Mouse (Mus musculus) stomach, adult 2 months (tissue): Measurements from ENCODE around the gene Dok3. TPM values are rescaled to one million over a fixed set of nuclear protein-coding genes. Genes with fewer than 3 reads are reported as not detected.

Experiments used
- polyA plus RNA-seq: library from polyadenylated mRNA; depleted of rRNA; stranded (reverse); fragments of >200 nt; gene quantifications from 2 replicates; pipeline ENCODE4 v1.2.3, GENCODE M21; 2012; rRNA removed

Gene Dok3
- polyA plus RNA-seq: 4.9 and 8.1 TPM in 2 replicates

DNA sequence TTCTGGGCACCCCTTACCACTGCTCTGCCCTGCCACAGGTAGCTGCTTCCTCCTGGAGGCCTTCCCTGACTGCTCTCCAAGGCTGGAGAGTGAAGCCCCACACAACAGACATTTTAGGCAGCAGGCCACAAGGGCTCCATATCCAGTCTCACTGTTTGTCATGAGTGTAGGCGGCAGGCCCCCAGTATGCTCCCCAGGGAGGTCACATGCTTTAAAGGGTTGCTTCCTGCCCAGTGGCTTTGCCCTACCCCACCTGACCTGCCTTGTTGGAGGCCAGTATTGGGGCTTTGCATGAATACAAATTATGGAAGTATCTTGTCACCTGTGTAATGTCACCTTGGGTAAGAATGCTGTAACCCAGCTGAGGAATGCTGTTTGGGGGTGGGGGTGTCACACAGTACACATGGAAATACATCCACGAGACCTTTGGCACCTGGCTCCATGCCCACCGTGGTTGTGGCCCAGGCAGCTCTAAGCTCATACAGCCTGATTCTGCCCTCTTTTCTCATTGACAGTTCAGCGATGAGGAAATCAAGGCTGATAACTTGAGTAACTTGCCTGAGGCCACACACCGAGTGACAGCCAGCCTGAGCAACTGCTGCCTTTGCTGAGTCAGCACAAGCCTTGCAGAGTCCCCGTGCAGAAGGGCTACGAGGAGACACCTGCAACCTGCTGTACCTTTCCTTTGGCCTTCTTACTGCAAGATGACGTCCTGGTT lies at the start of gene Dok3:
Gene Dok3 (minus strand): TSS at position 99 of the 718 bp plus-strand sequence.

DNA sequence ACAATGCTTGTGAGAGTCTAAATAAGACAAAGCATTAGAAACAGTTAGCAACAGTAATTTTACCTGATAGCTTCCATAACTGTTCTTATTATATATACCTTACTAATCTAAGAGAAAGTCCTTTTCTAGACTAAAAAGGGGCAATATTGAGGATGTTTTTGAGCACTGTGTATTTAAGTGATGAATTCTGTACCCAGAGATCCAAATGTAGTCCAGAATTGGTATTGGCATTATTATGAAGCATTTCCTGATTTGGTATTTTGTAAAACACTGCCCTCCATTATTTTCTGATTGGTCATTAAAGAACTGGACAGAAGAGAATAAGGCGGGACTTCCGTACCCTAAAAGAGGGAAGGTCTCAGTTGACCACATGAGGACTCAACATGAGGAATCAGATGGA lies 44.3 kb upstream of the Dok3 start, which contains the start of gene Tmed9:
Gene Tmed9 (plus strand): TSS at position 301 of the 400 bp plus-strand sequence.

DNA sequence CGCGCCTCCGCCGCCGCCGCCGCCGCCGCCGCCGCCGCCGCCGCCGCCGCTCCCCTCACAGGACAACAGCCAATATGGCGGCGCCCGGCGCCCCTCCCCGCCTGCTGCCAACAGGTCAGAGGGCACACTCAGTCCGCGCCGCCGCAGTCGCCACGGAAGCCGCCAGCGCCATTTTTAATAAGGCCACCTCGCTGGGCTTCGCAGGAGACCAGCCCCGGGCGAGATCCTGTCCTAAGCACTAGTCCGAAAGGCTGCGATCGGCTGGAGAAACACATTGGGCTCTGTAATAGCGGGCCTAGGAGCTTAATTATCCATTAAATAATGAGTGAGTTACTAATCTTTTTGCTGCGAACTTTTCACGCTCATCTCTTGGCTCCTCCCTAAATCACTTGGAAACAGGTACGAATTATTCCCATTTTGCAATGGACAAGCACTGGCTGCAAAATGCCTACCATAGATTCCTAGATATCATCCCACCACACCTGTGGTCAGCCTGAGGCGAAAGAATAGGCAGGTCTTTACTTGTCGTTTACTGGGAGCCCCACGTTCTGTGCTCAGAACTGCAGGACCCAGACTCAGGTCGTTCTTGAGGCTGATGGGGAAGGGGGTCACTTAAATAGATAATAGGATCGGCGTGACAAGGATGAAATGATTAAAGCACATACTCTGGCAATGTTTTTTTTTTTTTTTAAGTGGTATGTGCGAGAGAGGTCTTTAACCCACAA lies 42.1 kb upstream of the Dok3 start, which contains the start of gene Fam193b:
Gene Fam193b (minus strand): TSS at position 94 of the 725 bp plus-strand sequence.

DNA sequence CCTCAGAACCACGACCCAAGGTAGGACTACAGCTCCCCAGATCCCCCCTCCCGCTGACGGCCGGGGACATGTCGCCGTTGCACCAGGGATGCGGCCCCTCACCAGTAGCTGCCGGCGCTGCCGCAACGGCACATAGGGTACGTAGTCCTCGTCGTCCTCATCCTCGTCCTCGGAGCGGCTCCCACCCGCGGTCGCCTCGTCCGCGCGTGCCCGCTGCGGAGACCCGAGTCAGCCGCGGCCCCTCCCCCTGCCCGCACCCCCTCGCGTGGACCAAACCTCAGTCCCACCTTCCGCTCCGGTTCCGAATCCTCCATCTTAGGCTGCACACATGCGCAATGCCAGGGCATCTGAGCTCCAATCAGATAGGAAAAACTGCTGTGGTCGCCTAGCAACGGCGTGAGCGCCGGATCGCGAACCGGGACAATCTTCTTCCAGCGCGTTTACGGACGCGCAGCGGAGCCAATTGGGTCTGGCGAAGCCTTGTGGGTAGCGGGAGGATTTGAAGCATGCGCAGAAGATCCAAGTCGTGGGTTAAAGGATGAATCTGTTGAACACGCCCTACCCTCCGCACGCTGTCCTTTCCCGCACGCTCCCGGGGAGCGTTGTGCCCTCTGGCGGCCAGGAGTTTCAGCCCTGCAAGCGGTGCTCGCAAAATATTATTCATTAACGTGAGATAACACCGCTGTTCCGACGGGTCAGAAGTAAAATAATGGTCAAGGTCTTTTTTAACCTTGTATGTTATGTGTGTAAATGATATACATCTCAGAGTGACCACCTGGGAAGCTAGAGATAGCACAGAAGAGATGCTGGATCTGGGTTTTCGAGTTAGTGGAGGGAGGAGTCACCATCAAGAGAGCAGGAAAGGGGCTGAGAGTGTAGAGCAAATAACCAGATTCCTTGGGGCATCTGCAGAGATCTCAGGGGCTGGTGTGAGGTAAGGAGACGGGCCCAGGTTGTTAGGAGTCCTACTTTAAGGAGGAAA lies 7.4 kb upstream of the Dok3 start, which contains the start of gene Ddx41:
Gene Ddx41 (minus strand): TSS at position 465 of the 982 bp plus-strand sequence.

DNA sequence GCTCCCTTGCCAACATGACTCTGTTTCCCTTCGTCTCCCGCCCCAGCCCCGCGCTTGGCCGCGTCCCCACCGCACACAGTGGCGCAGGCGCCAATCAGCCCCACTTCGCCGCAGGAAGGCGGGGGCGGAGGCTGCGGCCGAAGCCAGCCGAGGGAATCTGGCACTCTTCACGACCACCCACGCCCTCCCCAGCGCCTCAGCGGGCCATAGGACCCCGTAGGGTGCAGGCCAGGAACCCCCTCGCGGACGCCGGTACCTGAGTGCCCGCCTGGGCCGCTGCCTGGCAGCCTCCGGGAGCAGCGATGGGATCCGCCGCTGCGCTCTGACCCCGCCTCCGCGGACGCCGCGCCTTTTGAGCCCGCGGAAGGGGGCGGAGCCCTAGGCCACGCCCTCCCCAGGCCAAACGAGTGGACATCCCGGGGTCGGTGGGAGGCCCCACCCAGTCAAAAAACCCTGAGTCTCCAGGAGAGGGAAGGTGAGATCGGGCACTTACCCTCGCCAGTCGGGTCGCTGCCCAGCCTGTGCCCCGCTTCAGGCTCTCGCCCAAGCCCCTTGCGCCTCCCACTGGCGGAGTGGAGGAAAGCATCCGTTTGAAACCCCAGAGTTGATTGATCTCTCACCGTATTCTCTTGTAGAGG lies 15.9 kb downstream of the Dok3 start, which contains the start of gene Pdlim7:
Gene Pdlim7 (minus strand): TSS at position 566 of the 638 bp plus-strand sequence.

DNA sequence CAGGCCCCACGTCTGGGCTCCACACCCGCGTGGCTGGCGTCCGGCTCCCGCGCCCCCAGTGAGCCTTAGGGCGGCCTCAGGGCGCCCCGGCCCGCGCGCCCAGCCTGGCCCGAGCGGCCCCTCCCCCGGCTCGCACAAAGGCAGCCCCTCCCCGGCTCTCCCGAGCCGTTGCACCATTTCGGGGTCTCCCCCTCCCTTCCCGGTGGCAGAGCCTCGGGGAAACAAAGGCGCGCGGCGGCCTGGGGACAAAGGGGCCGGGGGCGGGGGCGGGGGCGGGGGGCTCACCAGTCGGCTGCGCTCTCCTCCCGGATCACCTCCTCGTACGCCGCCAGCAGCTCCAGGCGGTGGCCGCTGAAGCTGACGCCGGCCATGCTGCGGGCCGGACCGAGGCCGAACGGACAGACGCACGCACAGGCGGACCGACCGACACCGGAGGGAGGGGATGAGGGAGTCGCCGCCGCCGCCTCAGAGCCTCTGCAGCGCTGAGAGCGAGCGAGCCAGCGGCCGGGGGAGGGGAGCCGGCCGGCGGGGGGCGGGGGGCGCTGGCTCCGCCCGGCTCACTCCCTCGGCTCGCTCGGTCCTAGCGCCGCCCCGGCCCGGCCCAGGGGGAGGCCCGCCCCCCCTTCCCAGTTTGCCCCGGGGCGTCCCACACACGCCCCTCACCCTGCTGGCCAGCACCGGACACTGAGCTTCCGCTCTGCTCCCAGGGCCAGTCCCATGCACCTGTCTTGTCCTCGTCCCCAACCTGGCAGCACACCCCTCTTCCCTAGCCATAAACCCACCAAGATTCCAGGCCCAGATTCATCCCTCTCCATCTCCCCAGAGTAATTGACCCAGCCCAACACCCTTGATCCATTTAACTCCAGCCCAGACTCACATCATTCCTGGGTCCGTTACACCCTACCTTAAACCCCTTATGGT lies 41.3 kb downstream of the Dok3 start, which contains the start of gene Dbn1:
Gene Dbn1 (minus strand): TSS at position 534 of the 921 bp plus-strand sequence.

Other genes with a start within 250 kb of the Dok3 start
- gene Prelid1, start 208.8 kb downstream of the Dok3 start, polyA plus RNA-seq: 289 and 320 TPM in 2 replicates
- gene Rab24, start 207.3 kb downstream of the Dok3 start, polyA plus RNA-seq: 34.2 and 43.9 TPM in 2 replicates
- gene Mxd3, start 199.5 kb downstream of the Dok3 start, polyA plus RNA-seq: 5.1 and 5.3 TPM in 2 replicates
- 39.7 and 43.4 TPM in 2 replicates for gene Lman2, start 166.5 kb downstream of the Dok3 start, polyA plus RNA-seq
- 0.81 and 1.3 TPM in 2 replicates for gene Rgs14, start 159.6 kb downstream of the Dok3 start, polyA plus RNA-seq
- gene Slc34a1, start 131.1 kb downstream of the Dok3 start, polyA plus RNA-seq: 0.05 and 0.14 TPM in 2 replicates
- not detected in 2 replicates for gene Pfn3, start 114.1 kb downstream of the Dok3 start, polyA plus RNA-seq
- gene F12, start 102.5 kb downstream of the Dok3 start, polyA plus RNA-seq: 0.70 TPM in 1 of 2 replicates, not detected in the other
- gene Grk6, start 84.2 kb downstream of the Dok3 start, polyA plus RNA-seq: 22.8 and 30.1 TPM in 2 replicates
- 7.2 and 14.2 TPM in 2 replicates for gene Prr7, start 65.0 kb downstream of the Dok3 start, polyA plus RNA-seq
- gene Dbn1, start 41.2 kb downstream of the Dok3 start, polyA plus RNA-seq: 25.3 and 45.7 TPM in 2 replicates
- 151 and 166 TPM in 2 replicates for gene Pdlim7, start 15.6 kb downstream of the Dok3 start, polyA plus RNA-seq
- gene Ddx41, start 7.4 kb upstream of the Dok3 start, polyA plus RNA-seq: 17.7 and 18.4 TPM in 2 replicates
- gene Fam193b, start 41.8 kb upstream of the Dok3 start, polyA plus RNA-seq: 42.6 and 47.6 TPM in 2 replicates
- 35.1 and 36.6 TPM in 2 replicates for gene Tmed9, start 44.4 kb upstream of the Dok3 start, polyA plus RNA-seq
- gene B4galt7, start 70.6 kb upstream of the Dok3 start, polyA plus RNA-seq: 8.4 and 8.8 TPM in 2 replicates
- gene Caml, start 93.7 kb upstream of the Dok3 start, polyA plus RNA-seq: 3.0 and 5.5 TPM in 2 replicates
- gene Ddx46, start 105.7 kb upstream of the Dok3 start, polyA plus RNA-seq: 2.4 and 3.5 TPM in 2 replicates
- gene B230219D22Rik, start 163.8 kb upstream of the Dok3 start, polyA plus RNA-seq: 3.6 and 5.1 TPM in 2 replicates
- 13.7 and 20.4 TPM in 2 replicates for gene Txndc15, start 185.4 kb upstream of the Dok3 start, polyA plus RNA-seq
- 10.5 and 14.5 TPM in 2 replicates for gene Pcbd2, start 198.1 kb upstream of the Dok3 start, polyA plus RNA-seq